Mouse (Mus musculus) thymus, adult 2 months (tissue): Measurements from ENCODE around the gene Gramd1b.

Source experiments
- CTCF ChIP-seq: fragments of 200-500 bp; IDR thresholded peaks from 2 replicates; pipeline ENCODE4 v1.5.1; 2012; ENCODE audit warnings: mild to moderate bottlenecking, control low read depth, low read length, moderate library complexity, borderline replicate concordance; ENCODE audit not compliant: control insufficient read depth, poor library complexity, insufficient read depth; ENCODE audit errors: extremely low read depth
- POLR2A ChIP-seq: fragments of 200-500 bp; IDR thresholded peaks from 2 replicates; pipeline ENCODE4 v1.6.1; 2012; ENCODE audit warnings: mild to moderate bottlenecking, low read length, control low read depth, moderate library complexity; ENCODE audit not compliant: control insufficient read depth, poor library complexity, insufficient read depth; ENCODE audit errors: extremely low read depth

DNA sequence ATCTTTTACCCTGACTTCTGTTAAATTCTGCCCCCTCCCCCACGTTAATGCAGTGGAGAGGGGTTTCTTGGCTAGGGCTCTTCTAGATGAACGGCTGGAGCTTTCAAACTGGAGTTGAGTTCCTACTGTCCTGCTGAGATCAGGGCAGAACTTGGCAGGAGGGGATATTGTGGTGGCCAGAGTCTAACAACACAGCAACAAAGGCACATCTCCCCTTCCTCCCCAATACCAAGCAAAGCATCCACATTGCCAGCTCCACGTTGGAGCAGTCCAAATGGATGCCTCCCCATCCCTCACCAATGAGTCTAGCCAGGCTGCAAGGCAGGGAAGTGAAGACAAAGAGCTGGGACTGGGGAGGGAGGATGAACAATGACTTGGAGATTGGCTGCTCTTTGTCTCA lies 49.9 kb downstream of the Gramd1b start:
- TF ChIP-seq POLR2A (no peak), CTCF (no peak)
